Mouse (Mus musculus) left cerebral cortex, adult 18-20 months (tissue): ENCODE results near the gene Wwc1. TPM values are rescaled to one million over a fixed set of nuclear protein-coding genes. Genes with fewer than 3 reads are reported as not detected.
A peak's percentile ranks its signal among the peaks of the same experiment; 100 is the strongest.

ENCODE experiments used
- DNase-seq, 2 experiments: peaks; one replicate each; pipeline ENCODE4 v3.0.0; 2021 to 2022; ENCODE audit warnings: low spot score in 2 of 2, mixed read lengths in 1 of 2
- long read RNA-seq, 2 experiments: library from polyadenylated mRNA; stranded (forward); transcript quantifications; one replicate each; pipeline ENCODE4 v2.0.0; 2021
- total RNA-seq, 2 experiments: library from RNA; stranded (reverse); gene quantifications; 2 replicates each; pipeline ENCODE4 v1.2.3; 2021

Gene Wwc1
- total RNA-seq, result 100 to 1,000 TPM; 118 to 119 TPM
- long read RNA-seq, experiment 1, full-length matches to known transcripts, result 107 of 153 reads
- long read RNA-seq, experiment 1, partial matches to known transcripts, result 28 of 153 reads
- long read RNA-seq, experiment 1, other reads (novel, unspliced or antisense), result 18 of 153 reads
- long read RNA-seq, experiment 2, full-length matches to known transcripts, result 69 of 116 reads
- long read RNA-seq, experiment 2, partial matches to known transcripts, result 35 of 116 reads
- long read RNA-seq, experiment 2, other reads (novel, unspliced or antisense), result 12 of 116 reads

GRCm38 (mm10) chr11:35980411-35980917, at the start of gene Wwc1:
TSS of gene Wwc1 (minus strand) at chr11:35980527.
- DNase-seq, result peak; percentile 53 to 71

- DNase-seq, result no peak
These were observed 39.7 kb upstream of the Wwc1 start for GRCm38 (mm10) chr11:36020009-36020408.

GRCm38 (mm10) chr11:36013179-36013578, 32.9 kb upstream of the Wwc1 start:
- no peak for DNase-seq

GRCm38 (mm10) chr11:36009281-36010208, 29.2 kb upstream of the Wwc1 start:
- DNase-seq, result no peak

GRCm38 (mm10) chr11:36002900-36003299, 22.6 kb upstream of the Wwc1 start:
- DNase-seq, result no peak

- peak; percentile 96 for DNase-seq
These were observed 21.1 kb upstream of the Wwc1 start for GRCm38 (mm10) chr11:36001282-36001970.

GRCm38 (mm10) chr11:36000585-36001281, 20.4 kb upstream of the Wwc1 start:
- DNase-seq, result no peak

GRCm38 (mm10) chr11:36000038-36000437, 19.7 kb upstream of the Wwc1 start:
- DNase-seq, result no peak

- no peak for DNase-seq
These were observed 17.7 kb upstream of the Wwc1 start for GRCm38 (mm10) chr11:35998048-35998447.

GRCm38 (mm10) chr11:35995310-35995709, 15.0 kb upstream of the Wwc1 start:
- DNase-seq, result no peak

GRCm38 (mm10) chr11:35991846-35992245, 11.5 kb upstream of the Wwc1 start:
- DNase-seq, result peak; percentile 64

- no peak for DNase-seq
These were observed 9.6 kb upstream of the Wwc1 start for GRCm38 (mm10) chr11:35989967-35990366.

GRCm38 (mm10) chr11:35985841-35986393, 5.6 kb upstream of the Wwc1 start:
- peak; percentile 80 to 89 for DNase-seq

- DNase-seq, result no peak
These were observed 2.4 kb upstream of the Wwc1 start for GRCm38 (mm10) chr11:35982734-35983133.

- peak in 1 of 2 experiments; percentile 24 for DNase-seq
These were observed 455 bp downstream of the Wwc1 start for GRCm38 (mm10) chr11:35979733-35980410.

- peak in 1 of 2 experiments; percentile 39 for DNase-seq
These were observed 1.0 kb downstream of the Wwc1 start for GRCm38 (mm10) chr11:35979266-35979732.

- no peak for DNase-seq
These were observed 2.5 kb downstream of the Wwc1 start for GRCm38 (mm10) chr11:35977796-35978195.

- no peak for DNase-seq
These were observed 3.2 kb downstream of the Wwc1 start for GRCm38 (mm10) chr11:35977096-35977495.

- DNase-seq, result no peak
These were observed 3.8 kb downstream of the Wwc1 start for GRCm38 (mm10) chr11:35976482-35976881.
